Mouse (Mus musculus): ENCODE measurements around the gene Arl8a.

GRCm38 (mm10) chr1:135159074-135159473, 12.4 kb downstream of the Arl8a start:
- TF ChIP-seq CTCF (IDR thresholded peaks at IDR 0.05; ENCODE audit: low read depth, low read length) (no peak), TAL1 (conservative IDR thresholded peaks at IDR 0.05; ENCODE audit: low read depth, low read length) (no peak)
